Mouse (Mus musculus) C2C12 (cell line): ENCODE measurements at regions not wholly inside any gene's neighbourhood (a gene's known extent, or its start where the extent isn't known, plus 50 kb on each side); places are given as distances from the start of the nearest gene placed in this dataset.
A peak's percentile ranks its signal among the peaks of the same experiment; 100 is the strongest.

Experiments used
- H3K27me3 ChIP-seq: one replicate; pipeline ENCODE4 v1.6.1; 2011; ENCODE audit not compliant: control insufficient read depth, insufficient read depth, insufficient read length
- H3K36me3 ChIP-seq: one replicate; pipeline ENCODE4 v1.6.1; 2011; ENCODE audit not compliant: control insufficient read depth, insufficient read depth
- H3K4me3 ChIP-seq: one replicate; pipeline ENCODE4 v1.5.1; 2011; ENCODE audit warnings: mild to moderate bottlenecking, control low read depth; ENCODE audit not compliant: poor library complexity, insufficient read depth, severe bottlenecking
- H3K79me2 ChIP-seq: one replicate; pipeline ENCODE4 v1.6.1; 2011; ENCODE audit not compliant: control insufficient read depth, insufficient read depth
- H3K79me3 ChIP-seq: one replicate; pipeline ENCODE4 v1.6.1; 2011; ENCODE audit warnings: low read depth, control low read depth
- H3ac ChIP-seq: one replicate; pipeline ENCODE3; 2011; ENCODE audit warnings: low read depth; ENCODE audit not compliant: control insufficient read depth, insufficient read length
- CEBPB ChIP-seq: IDR thresholded peaks from one replicate; pipeline ENCODE4 v1.6.1; 2011; ENCODE audit warnings: low read depth, mild to moderate bottlenecking, control low read depth, moderate library complexity
- CTCF ChIP-seq: IDR thresholded peaks from one replicate; pipeline ENCODE4 v1.5.1; 2011; ENCODE audit not compliant: control insufficient read depth, insufficient read depth, insufficient read length
- FOSL1 ChIP-seq: IDR thresholded peaks from one replicate; pipeline ENCODE4 v1.8.0; 2011; ENCODE audit warnings: mild to moderate bottlenecking, low read length; ENCODE audit not compliant: poor library complexity, insufficient read depth, severe bottlenecking
- MAX ChIP-seq: IDR thresholded peaks from one replicate; pipeline ENCODE4 v1.6.1; 2011; ENCODE audit warnings: mild to moderate bottlenecking, control low read depth
- MYOD1 ChIP-seq: IDR thresholded peaks from one replicate; pipeline ENCODE4 v1.6.1; 2011; ENCODE audit warnings: low read depth; ENCODE audit not compliant: control insufficient read depth, insufficient read length
- MYOG ChIP-seq: IDR thresholded peaks from one replicate; pipeline ENCODE4 v1.6.1; 2011; ENCODE audit not compliant: control insufficient read depth, insufficient read length; ENCODE audit errors: extremely low read depth
- USF1 ChIP-seq: IDR thresholded peaks from one replicate; pipeline ENCODE4 v1.6.1; 2011; ENCODE audit warnings: low read depth, mild to moderate bottlenecking, control low read depth, moderate library complexity

DNA sequence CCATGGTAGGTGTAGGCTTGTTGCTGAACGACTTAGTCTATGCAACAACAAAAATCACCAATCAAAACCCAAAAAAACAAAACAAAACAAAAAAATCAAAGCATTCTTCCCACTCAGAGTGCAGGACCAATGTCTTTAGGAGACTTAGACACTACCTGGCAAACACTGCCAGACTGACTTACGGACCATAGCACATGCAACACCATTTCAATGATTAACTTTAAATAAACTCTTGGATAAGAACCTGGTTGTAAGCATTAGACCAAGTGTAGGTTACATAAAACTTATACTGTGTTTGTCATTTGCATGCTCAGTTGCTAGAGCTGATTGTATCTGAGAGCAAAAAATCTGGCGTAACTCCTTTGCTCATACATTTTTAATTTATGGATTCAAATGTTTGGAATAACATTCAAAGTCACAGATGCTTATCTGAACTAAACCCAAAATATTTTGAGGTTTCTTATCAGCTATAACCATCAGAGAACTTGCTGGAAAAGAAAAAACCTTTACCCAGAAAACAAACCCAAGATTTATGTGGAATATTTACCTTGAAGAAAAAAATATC, 174.5 kb upstream of the Dcn start:
- no peaks in the 10 kb centered on the region for H3K79me3 ChIP-seq
- no peaks in the 10 kb centered on the region for H3K27me3 ChIP-seq
- H3K4me3 ChIP-seq, result no peak overlapping the region
- no peaks in the 10 kb centered on the region for H3K36me3 ChIP-seq
- H3K79me2 ChIP-seq, result no peaks in the 10 kb centered on the region
- no peak for TF ChIP-seq MAX
- no peak for TF ChIP-seq CEBPB
- no peak for TF ChIP-seq CTCF
- TF ChIP-seq MYOG, result no peak
- TF ChIP-seq USF1, result no peak
- TF ChIP-seq MYOD1, result no peak
- no peak for TF ChIP-seq FOSL1
- no peak overlapping the region for H3ac ChIP-seq

DNA sequence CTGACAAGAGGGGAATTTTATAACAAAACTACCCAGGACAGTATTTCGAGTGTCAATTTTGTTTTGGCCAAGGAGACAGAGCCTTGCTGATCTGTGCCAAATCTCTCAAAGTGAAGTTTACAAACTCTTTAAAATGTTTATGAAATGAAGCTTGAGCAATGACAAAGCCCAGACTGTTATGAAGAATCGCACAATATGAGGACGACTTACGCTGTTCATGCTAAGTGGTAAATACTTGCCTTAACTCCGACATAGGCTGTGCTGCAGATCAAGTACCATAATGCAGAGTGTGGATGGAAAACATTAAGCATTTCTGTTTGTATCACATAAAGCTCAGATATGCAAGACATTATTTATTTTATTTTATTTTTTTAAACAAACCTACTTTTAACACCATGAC, 169.8 kb upstream of the Dcn start:
- Histone ChIP-seq H3K27me3 (no peaks in the 10 kb centered on the region), H3K36me3 (no peaks in the 10 kb centered on the region), H3K79me2 (no peaks in the 10 kb centered on the region), H3ac (no peak overlapping the region), H3K4me3 (no peak overlapping the region), H3K79me3 (no peaks in the 10 kb centered on the region)
- TF ChIP-seq CEBPB (no peak), FOSL1 (no peak), MAX (no peak), USF1 (no peak), MYOD1 (no peak)

- Histone ChIP-seq H3K27me3 (no peaks in the 10 kb centered on the region), H3K36me3 (no peaks in the 10 kb centered on the region), H3ac (no peak overlapping the region), H3K79me2 (no peaks in the 10 kb centered on the region), H3K79me3 (no peaks in the 10 kb centered on the region), H3K4me3 (no peak overlapping the region)
- TF ChIP-seq CEBPB, result no peak
- TF ChIP-seq USF1, result no peak
- no peak for TF ChIP-seq MYOD1
- TF ChIP-seq FOSL1, result no peak
- TF ChIP-seq CTCF, result no peak
- no peak for TF ChIP-seq MAX
- TF ChIP-seq MYOG, result no peak
These were observed 166.9 kb upstream of the Dcn start for GRCm38 (mm10) chr10:97312509-97312908.

DNA sequence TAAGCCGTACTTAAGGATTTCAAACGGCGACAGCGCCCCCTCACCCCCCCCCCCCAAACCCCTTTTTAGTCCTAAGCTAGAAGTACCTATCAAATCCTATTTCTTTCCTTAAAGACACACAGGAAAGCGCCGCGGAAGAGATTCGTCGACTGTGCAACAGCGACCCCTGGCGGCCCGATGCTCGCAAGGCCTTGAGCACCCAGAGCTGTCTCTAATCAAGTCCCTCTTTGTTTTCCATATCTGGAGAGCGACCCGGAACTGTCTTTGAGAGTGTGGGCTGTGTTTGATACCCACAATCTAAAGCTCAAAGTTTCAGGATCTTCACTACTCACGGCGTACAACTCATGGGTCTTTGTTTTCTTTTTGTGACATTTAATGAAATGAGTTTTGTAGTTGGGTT, 166.4 kb upstream of the Dcn start:
- Histone ChIP-seq H3K36me3 (no peaks in the 10 kb centered on the region), H3K4me3 (peak overlapping the region; percentile 34), H3K79me3 (no peaks in the 10 kb centered on the region), H3K27me3 (no peaks in the 10 kb centered on the region), H3K79me2 (no peaks in the 10 kb centered on the region), H3ac (no peak overlapping the region)
- TF ChIP-seq MAX (no peak), CTCF (peak; percentile 70), FOSL1 (no peak)

DNA sequence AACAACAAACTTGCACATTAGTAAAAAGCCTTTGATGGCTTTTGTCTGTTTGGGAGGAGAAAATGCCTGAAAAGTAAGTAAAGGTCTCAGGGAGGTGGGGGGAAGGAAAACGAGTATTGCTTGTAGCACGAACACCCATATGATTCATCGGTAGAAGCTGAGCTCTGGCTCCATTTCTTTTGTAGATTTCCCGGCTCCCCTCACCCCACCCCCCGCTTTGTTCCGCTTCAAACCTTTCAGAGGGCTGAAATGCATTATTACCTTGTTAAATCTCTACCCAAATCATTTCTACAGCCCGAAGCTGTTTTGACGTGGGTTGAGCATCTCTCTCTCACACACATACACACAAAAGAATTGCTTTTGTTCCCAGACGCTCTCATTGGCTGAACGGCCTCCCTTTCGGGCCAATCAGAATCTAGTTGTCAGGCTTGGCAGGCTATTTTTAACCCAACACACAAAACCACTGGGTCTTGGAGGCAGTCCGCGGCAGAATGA, 166.0 kb upstream of the Dcn start:
- Histone ChIP-seq H3ac (no peak overlapping the region), H3K79me3 (no peaks in the 10 kb centered on the region), H3K36me3 (no peaks in the 10 kb centered on the region), H3K4me3 (peak overlapping the region; percentile 34), H3K79me2 (no peaks in the 10 kb centered on the region), H3K27me3 (no peaks in the 10 kb centered on the region)
- TF ChIP-seq MAX (no peak), CEBPB (no peak), MYOG (no peak), USF1 (no peak), MYOD1 (no peak), FOSL1 (no peak), CTCF (no peak)

DNA sequence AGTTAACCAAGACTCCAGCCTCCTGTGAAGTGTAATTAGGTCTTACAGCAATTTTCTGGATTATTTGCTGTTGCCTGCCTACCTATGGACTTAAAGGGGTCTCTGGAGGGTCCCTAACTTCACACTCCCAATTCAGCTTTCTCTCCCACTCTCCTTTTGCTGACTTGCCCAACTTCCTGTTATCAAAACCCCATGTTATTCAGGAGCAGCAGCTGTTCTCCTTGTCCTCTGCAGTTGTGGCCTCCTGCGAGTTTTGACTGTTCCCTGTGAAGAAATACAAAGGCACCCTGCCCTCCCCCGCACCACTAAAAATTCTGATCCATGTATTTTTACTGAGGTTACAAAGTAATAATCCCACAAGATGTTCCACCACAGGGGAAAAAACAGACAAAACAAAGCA, 146.8 kb upstream of the Dcn start:
- no peaks in the 10 kb centered on the region for H3K79me2 ChIP-seq
- TF ChIP-seq FOSL1 (no peak), CTCF (no peak), MYOD1 (no peak), CEBPB (no peak), USF1 (no peak), MYOG (no peak), MAX (no peak)
- no peaks in the 10 kb centered on the region for H3K27me3 ChIP-seq
- no peaks in the 10 kb centered on the region for H3K79me3 ChIP-seq
- H3ac ChIP-seq, result no peak overlapping the region
- H3K36me3 ChIP-seq, result no peaks in the 10 kb centered on the region
- H3K4me3 ChIP-seq, result no peak overlapping the region
